In genomic region chr4:129917016-129917603, GRCm38 (mm10) we compare ENCODE assay signal across 11 mouse cellular contexts. TPM values are rescaled to one million over a fixed set of nuclear protein-coding genes. Genes with fewer than 3 reads are reported as not detected.
DNase-seq lines count a peak whose midpoint lies in the region; ATAC-seq lines count a peak whose summit lies in the region.
"Had no signal": no experiment of that assay in that cellular context is flagged by ENCODE, and none has a peak within 500 bp of the region (broad histone marks: within the 10 kb centered on the region; RNA-seq: fewer than 3 reads in every experiment).

No protein-coding gene starts in this region.

- H3K9ac ChIP-seq in midbrain, embryonic 11.5 days (ENCODE audit: low read length), result no peak overlapping the region
- H3K9ac ChIP-seq in midbrain, embryonic 16.5 days (ENCODE audit: low read depth, low read length), result no peak overlapping the region

- no peaks in the 10 kb centered on the region for H3K27me3 ChIP-seq in midbrain, embryonic 11.5 days (ENCODE audit: control insufficient read depth, insufficient read depth, low read length)
- H3K27me3 ChIP-seq in midbrain, embryonic 16.5 days (ENCODE audit: control insufficient read depth, insufficient read depth, low read depth, low read length), result no peaks in the 10 kb centered on the region
- H3K27me3 ChIP-seq: Patski had no signal

- peak; percentile 47 for DNase-seq in adrenal gland, postnatal 10 days
- DNase-seq in adrenal gland, adult 8-10 months, result no peak
- peak; percentile 76 for DNase-seq in midbrain, embryonic 11.5 days (ENCODE audit: low spot score, missing footprints)
- DNase-seq in kidney, postnatal 36 days, result peak; percentile 31 to 32
- peak; percentile 62 for DNase-seq in testis, postnatal 10 days (ENCODE audit: low spot score)
- no peak for DNase-seq in layer of hippocampus, postnatal 14 days (ENCODE audit: low spot score in 2 of 2)
- no peak for DNase-seq in cerebellum, adult 8-10 months

- no peak overlapping the region for H3K4me2 ChIP-seq in midbrain, embryonic 11.5 days
- no peak overlapping the region for H3K4me2 ChIP-seq in midbrain, embryonic 16.5 days (ENCODE audit: low read length)

- no peaks in the 10 kb centered on the region for H3K9me3 ChIP-seq in midbrain, embryonic 11.5 days (ENCODE audit: control insufficient read depth, low read length)
- H3K9me3 ChIP-seq in midbrain, embryonic 16.5 days (replicated peaks; ENCODE audit: control insufficient read depth, low read length, poor library complexity, severe bottlenecking), result no peaks in the 10 kb centered on the region

- no peak for ATAC-seq in midbrain, embryonic 11.5 days (ENCODE audit: low FRiP score)
- ATAC-seq in midbrain, embryonic 16.5 days, result no peak
- ATAC-seq: Patski had no signal

- H3K4me3 ChIP-seq in midbrain, embryonic 11.5 days (ENCODE audit: low read depth, low read length), result no peak overlapping the region
- H3K4me3 ChIP-seq in midbrain, embryonic 16.5 days (ENCODE audit: low read depth, low read length), result no peak overlapping the region

- WGBS in midbrain, embryonic 11.5 days, result 81% methylated on average over 8 of the region's 8 CpGs
- WGBS in midbrain, embryonic 16.5 days, result 65% methylated on average over 8 of the region's 8 CpGs

- H3K4me1 ChIP-seq in midbrain, embryonic 11.5 days (ENCODE audit: control insufficient read depth, insufficient read depth, low read length), result peaks cover 11% of the 10 kb centered on the region
- peaks cover 13% of the 10 kb centered on the region for H3K4me1 ChIP-seq in midbrain, embryonic 16.5 days (ENCODE audit: control insufficient read depth, insufficient read depth, low read length)

- no peak overlapping the region; the same call in 1 of the 2 replicates for H3K27ac ChIP-seq in midbrain, embryonic 11.5 days (ENCODE audit: low read depth, low read length)
- H3K27ac ChIP-seq in midbrain, embryonic 16.5 days (ENCODE audit: low read length), result no peak overlapping the region

- H3K36me3 ChIP-seq in midbrain, embryonic 11.5 days (ENCODE audit: control insufficient read depth, insufficient read depth, low read length), result no peaks in the 10 kb centered on the region
- H3K36me3 ChIP-seq in midbrain, embryonic 16.5 days (ENCODE audit: control insufficient read depth, insufficient read depth, low read length), result no peaks in the 10 kb centered on the region

RNA-seq across cellular contexts. Expression of gene Spocd1, which starts 11.9 kb away (rescaled TPM):
- under 1 TPM; 0.15 to 0.30 TPM for total RNA-seq in adrenal gland, postnatal 10 days (2021)
- total RNA-seq in adrenal gland, adult 8-10 months (2022), result 1 to 10 TPM; 1.2 to 2.7 (median 2.1) TPM
- polyA plus RNA-seq in midbrain, embryonic 11.5 days (2014; fragmentation: Nextera tagmentation; extraction: Ambion mirVana), result not detected in 2 replicates
- polyA plus RNA-seq in midbrain, embryonic 16.5 days (2015; fragmentation: Nextera tagmentation; extraction: Ambion mirVana), result not detected in 2 replicates
- under 1 TPM; 0.09 to 0.21 TPM for total RNA-seq in layer of hippocampus, postnatal 14 days (2021)
- total RNA-seq: hematopoietic stem cell, adult 5-6 weeks; neutrophil, adult 5-6 weeks had no signal

Comparison
In these comparisons a context has a peak if more than half of its experiments do, and no peak if none do; other contexts are left out.
1. DNase-seq: peak in adrenal gland, postnatal 10 days (single experiment), midbrain, embryonic 11.5 days (single experiment), kidney, postnatal 36 days (2 of 2) and testis, postnatal 10 days (single experiment); none in adrenal gland, adult 8-10 months (single experiment), layer of hippocampus, postnatal 14 days (0 of 2) and cerebellum, adult 8-10 months (single experiment).